Mouse (Mus musculus) heart, postnatal 14 days (tissue): Measurements from ENCODE around the gene Slc2a10. TPM values are rescaled to one million over a fixed set of nuclear protein-coding genes. Genes with fewer than 3 reads are reported as not detected.
A peak's percentile ranks its signal among the peaks of the same experiment; 100 is the strongest.

Experiments used
- DNase-seq, 2 experiments: peaks; one replicate each; pipeline ENCODE4 v3.0.0; 2021 to 2022
- intact Hi-C: fragments of 180-260 bp; cut with DNase I; formaldehyde crosslinking; loops from one replicate; pipeline ENCODE4 v1.15.1; 2025
- total RNA-seq, 2 experiments: library from RNA; stranded (reverse); gene quantifications; 2 replicates each; pipeline ENCODE4 v1.2.3; 2021

Gene Slc2a10
- total RNA-seq, 2 experiments from 2014 or later = 3.4 to 4.4 TPM

DNA sequence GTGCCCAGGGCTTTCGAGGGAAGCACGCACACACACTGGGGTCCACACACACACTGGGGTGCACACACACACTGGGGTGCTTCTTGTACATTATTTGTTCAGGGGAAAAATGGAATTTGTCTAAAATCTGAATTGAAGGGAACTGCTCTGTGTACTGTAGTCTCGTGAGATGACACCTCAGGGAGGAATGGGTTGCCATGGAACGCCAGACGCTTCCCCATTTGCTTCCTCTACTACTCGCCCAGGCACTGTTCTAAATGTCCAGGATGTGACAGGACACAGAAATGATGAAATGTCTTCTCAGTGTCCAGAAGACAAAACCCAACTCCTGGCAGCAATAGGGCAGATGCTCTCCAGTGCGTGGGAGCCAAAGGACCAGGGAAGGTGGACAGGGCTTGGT lies 53.7 kb downstream of the Slc2a10 start:
- DNase-seq = no peak
- intact Hi-C loops = no loop called here

DNA sequence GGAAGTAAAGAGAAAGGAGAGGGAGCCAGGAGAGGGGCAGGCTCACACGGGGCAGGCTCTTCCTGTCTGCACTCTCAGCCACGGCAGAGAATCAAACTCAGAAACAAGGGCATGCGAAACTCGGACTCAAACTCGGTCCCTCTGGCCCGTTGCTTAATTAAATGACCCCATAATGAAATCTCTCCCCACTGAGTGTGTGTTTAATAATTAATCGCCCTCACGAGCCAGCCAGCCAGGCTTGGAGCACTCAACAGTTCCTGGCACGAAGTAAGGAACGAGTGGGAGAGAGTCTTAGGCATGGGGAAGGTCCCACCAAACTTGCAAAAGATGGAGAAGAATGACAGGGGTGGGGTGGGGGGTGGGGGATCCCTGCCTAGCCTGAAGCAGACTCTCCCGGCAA lies 55.3 kb downstream of the Slc2a10 start:
- intact Hi-C loops = no loop called here
- DNase-seq = no peak

DNA sequence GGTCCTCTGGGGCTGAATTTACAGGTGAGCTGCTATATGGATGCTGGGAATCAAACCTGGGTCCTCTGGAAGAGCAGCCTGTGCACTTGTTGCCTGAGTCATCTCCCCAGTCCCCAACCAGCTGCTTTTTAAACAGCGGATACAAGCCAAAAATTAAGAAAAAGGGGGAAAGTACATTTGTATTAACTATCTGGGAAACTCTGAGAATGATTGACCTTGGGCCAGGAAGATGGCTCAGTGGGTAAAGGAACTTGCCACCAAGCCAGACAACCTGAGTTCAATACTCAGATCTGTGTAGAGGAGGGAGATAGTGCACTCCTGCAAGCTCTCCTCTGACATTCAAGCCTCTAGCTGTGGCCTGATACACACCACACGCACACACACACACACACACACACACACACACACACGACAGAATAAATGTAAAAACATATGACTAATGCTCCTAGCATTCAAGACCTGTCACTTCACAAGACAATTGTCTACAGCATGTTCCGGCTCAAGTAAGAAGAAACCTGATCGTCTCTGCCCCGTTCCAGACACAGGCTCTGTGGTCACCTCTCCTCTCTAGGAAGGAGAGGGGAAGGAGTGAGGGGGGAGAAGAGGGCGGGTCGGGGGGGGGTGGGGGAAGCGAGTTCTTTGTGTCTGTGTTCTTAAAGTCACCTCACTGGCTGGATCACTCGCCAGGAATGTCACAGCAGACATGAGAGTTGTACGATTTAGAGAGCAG lies 56.1 kb downstream of the Slc2a10 start:
- intact Hi-C loops = no loop called here
- DNase-seq = no peak

DNA sequence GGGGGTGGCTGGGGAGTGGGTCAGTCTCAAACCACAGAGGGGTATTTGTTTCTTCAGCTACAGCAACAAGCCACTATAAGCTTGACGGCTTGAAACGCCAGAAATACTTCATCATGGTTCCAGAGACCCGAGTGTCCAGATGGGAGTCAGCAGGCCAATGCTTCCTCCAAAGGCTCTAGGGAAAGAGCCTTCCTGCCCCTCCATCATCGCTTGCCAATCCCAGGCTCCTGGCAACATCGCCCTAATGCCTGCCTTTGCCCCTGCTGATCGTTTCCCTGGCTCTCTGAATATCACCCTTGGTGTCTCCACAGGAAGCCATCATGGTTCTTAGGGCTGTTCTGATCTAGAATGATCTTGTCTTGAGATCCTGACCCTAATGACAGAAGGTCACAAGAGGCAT lies 58.3 kb downstream of the Slc2a10 start:
- intact Hi-C loops = no loop called here
- DNase-seq = no peak

DNA sequence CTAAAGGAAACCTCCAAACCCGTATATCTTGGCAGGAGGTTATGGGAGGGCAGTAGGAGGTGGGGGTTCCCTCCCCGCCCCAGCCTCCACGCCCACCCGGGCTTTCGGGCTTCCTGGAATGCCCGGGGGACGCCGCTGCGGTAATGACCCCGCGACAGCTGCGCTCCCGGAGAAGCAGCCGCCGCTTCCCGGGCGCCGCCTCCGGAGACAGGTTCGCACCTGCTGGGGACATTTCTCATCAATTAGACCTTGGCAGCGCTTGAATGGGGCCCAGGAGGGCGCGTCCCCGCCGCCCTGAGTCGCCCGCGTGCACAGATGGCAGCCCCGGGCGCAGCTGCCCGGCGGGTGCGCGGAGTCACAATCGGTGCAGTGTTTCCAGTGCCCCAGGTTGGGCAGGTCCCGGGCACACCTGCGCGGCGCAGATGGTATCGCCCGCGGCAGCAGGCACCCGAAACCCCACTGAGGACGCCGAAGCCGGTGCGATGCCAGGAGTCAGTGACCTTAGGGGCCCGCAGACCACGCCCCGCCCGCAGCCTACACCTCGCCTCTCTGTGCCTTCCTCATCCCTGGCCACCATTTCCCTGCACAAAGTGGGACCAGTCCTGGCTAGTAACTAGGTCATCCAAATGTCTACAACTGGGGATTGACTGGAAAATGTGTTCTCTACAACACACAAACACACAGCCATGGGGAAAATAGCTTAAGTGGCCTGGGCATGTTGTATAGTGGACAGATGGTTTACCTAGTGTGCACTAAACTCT lies 59.9 kb downstream of the Slc2a10 start:
- intact Hi-C loops = no loop called here
- DNase-seq = peak in 1 of 2 experiments; percentile 12

DNA sequence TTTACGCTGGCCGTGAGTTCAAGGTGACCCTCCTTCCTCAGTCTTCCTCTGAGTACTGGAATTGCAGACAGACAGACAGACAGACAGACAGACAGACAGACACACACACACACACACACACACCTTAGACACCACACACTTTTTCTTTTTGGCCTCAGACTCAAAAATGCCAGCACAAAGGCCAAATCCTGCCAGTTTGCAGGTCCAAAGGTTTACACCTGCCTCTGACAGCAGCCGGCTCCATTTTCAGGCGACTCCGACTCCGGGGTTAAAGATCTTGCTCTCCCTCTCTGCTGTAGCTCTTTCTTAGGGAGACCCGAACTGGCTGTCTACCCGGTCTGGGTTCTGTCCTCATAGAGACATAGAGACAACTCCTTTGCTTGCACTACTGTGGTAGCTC lies 60.5 kb downstream of the Slc2a10 start:
- DNase-seq = no peak
- intact Hi-C loops = no loop called here

DNA sequence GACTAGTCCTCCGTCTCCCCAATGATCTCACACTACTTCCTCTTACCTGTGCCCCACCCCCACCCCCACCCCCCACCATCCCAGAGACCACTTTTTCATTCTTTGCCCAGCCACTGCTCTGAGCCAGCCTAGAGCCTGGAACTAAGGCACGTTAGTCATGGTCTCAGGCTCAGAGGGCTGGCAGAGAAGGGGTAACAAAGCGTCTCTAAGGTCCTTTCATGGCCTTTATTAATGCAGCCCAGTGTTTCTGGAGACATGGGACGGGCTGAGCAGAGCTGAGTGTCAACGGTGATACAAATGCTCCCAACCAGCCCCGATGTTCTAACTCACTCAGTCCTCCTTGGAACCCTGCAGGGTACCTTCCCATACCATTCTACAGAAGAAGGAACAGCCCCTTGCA lies 61.0 kb downstream of the Slc2a10 start:
- intact Hi-C loops = no loop called here
- DNase-seq = no peak

DNA sequence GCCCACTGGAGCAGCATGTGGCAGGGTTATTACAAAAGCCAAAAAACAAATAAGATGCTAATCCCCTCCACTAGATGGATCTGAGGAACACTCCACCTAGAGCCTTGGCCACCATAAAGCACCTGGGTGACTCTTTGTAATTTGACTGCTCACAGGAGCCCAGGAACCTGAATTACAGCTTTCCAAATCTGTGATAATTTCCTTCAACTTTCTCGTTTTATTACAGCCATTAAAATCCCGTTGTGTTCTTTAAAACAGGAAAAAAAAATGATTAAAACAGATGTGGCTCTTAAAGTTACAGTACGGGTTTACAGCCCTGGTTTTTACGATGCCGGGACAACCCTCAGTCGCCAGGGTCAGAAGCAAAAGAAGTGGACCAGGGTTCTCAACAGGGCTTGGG lies 63.3 kb downstream of the Slc2a10 start:
- intact Hi-C loops = no loop called here
- no peak for DNase-seq

DNA sequence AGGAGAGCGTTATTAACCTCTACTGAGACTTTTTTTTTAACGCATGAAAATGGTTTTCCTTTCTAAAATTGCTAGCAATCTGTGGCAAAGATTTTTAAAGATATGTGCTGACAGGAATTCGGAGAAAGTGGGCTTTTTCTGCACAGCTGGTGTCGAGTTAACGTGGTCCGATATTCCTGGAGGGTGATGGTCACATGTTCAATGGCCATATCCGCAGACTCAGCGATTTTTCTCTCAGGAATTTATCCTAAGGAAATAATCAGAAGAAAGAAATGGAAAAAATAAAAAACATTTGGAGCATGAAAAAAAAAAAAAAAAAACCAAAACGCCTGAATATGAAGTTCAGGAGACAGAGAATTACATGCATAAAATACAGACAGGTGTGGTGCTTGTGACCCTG lies 64.2 kb downstream of the Slc2a10 start:
- intact Hi-C loops = no loop called here
- DNase-seq = no peak

DNA sequence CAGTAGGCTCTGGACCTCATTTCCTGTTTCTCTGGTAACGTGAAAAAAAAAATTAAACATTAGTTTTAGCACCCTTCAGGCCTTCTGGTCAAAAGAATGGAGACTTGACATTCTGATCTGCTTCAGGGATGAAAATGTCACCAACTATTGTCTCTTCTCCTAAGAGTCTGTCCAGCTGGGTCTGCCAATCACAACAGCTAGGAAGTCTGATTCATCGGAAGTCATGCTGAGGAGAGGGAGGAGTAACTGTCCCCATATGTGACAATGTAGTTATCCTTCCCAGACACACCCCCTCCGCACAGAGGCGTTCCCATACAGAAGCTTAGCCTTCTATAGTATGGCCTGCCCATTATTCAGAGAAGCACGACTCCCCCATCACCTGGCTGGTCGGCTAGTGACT lies 65.3 kb downstream of the Slc2a10 start:
- intact Hi-C loops = no loop called here
- DNase-seq = no peak

Other genes starting within 250 kb of the Slc2a10 start
- 10 to 100 TPM; 16.9 to 17.4 TPM for gene Slc35c2, start 215.9 kb upstream of the Slc2a10 start, total RNA-seq
- gene Elmo2, start 177.3 kb upstream of the Slc2a10 start, total RNA-seq = 10 to 100 TPM; 22.2 to 25.1 TPM
- not detected for gene Zfp663, start 135.1 kb upstream of the Slc2a10 start, total RNA-seq
- gene Zfp334, start 115.5 kb upstream of the Slc2a10 start, total RNA-seq = 1 to 10 TPM; 2.9 to 3.0 TPM
- not detected for gene Ocstamp, start 103.4 kb upstream of the Slc2a10 start, total RNA-seq
- under 1 TPM; 0.34 to 0.38 TPM for gene Slc13a3, start 30.6 kb upstream of the Slc2a10 start, total RNA-seq
- 10 to 100 TPM; 10.6 to 10.9 TPM for gene Trp53rka, start 10.5 kb upstream of the Slc2a10 start, total RNA-seq
- 1 to 10 TPM; 1.8 to 2.5 TPM for gene Eya2, start 91.2 kb downstream of the Slc2a10 start, total RNA-seq